9 mouse cellular contexts compared by ENCODE assay signal in genomic region chr9:120360397-120361177, GRCm38 (mm10). TPM values are rescaled to one million over a fixed set of nuclear protein-coding genes. Genes with fewer than 3 reads are reported as not detected.
A peak's percentile ranks its signal among the peaks of the same experiment; 100 is the strongest.
DNase-seq lines count a peak whose midpoint lies in the region; ATAC-seq lines count a peak whose summit lies in the region.
"Had no signal": no experiment of that assay in that cellular context is flagged by ENCODE, and none has a peak within 500 bp of the region (broad histone marks: within the 10 kb centered on the region; RNA-seq: fewer than 3 reads in every experiment).

No protein-coding gene starts in this region.

- no peaks in the 10 kb centered on the region for H3K9me3 ChIP-seq in midbrain, embryonic 14.5 days (ENCODE audit: control insufficient read depth, low read length)
- H3K9me3 ChIP-seq in midbrain, embryonic 10.5 days (replicated peaks), result no peaks in the 10 kb centered on the region
- no peaks in the 10 kb centered on the region for H3K9me3 ChIP-seq in embryonic facial prominence, embryonic 14.5 days (ENCODE audit: control insufficient read depth, low read length)
- no peaks in the 10 kb centered on the region for H3K9me3 ChIP-seq in heart, embryonic 14.5 days (ENCODE audit: control insufficient read depth, low read length)

- H3K4me2 ChIP-seq in midbrain, embryonic 14.5 days (ENCODE audit: low read length), result no peak overlapping the region
- H3K4me2 ChIP-seq in embryonic facial prominence, embryonic 14.5 days (ENCODE audit: low read depth, low read length), result no peak overlapping the region
- no peak overlapping the region for H3K4me2 ChIP-seq in heart, embryonic 14.5 days (ENCODE audit: low read length)

- WGBS in midbrain, embryonic 14.5 days, result 79% methylated on average over 14 of the region's 14 CpGs
- 83% methylated on average over 14 of the region's 14 CpGs for WGBS in midbrain, embryonic 10.5 days
- 40% methylated on average over 14 of the region's 14 CpGs for WGBS in embryonic facial prominence, embryonic 14.5 days
- 44% methylated on average over 14 of the region's 14 CpGs for WGBS in heart, embryonic 14.5 days

- H3K27me3 ChIP-seq in midbrain, embryonic 14.5 days (ENCODE audit: control insufficient read depth, insufficient read depth, low read length), result no peaks in the 10 kb centered on the region
- H3K27me3 ChIP-seq in midbrain, embryonic 10.5 days (ENCODE audit: low read depth, poor library complexity, severe bottlenecking), result no peaks in the 10 kb centered on the region
- no peaks in the 10 kb centered on the region for H3K27me3 ChIP-seq in embryonic facial prominence, embryonic 14.5 days (replicated peaks; ENCODE audit: control insufficient read depth, insufficient read depth, low read length)
- H3K27me3 ChIP-seq in heart, embryonic 14.5 days (ENCODE audit: control insufficient read depth, insufficient read depth, low read length), result no peaks in the 10 kb centered on the region

- no peaks in the 10 kb centered on the region for H3K4me1 ChIP-seq in midbrain, embryonic 14.5 days (ENCODE audit: control insufficient read depth, insufficient read depth, low read length)
- H3K4me1 ChIP-seq in midbrain, embryonic 10.5 days, result no peaks in the 10 kb centered on the region
- H3K4me1 ChIP-seq in embryonic facial prominence, embryonic 14.5 days (ENCODE audit: control insufficient read depth, insufficient read depth, low read length), result no peaks in the 10 kb centered on the region
- peaks cover 10 to 11% of the 10 kb centered on the region in 2 experiments for H3K4me1 ChIP-seq in heart, embryonic 14.5 days (ENCODE audit: control insufficient read depth in 2 of 2, insufficient read depth in 2 of 2, low read length in 2 of 2)

- peak; percentile 24 for DNase-seq in midbrain, embryonic 14.5 days
- DNase-seq in midbrain, embryonic 10.5 days (ENCODE audit: low spot score), result no peak
- peak; percentile 34 for DNase-seq in embryonic facial prominence, embryonic 14.5 days (ENCODE audit: low spot score)
- peak; percentile 56 to 68 for DNase-seq in kidney, postnatal 4 days
- DNase-seq in lung, postnatal 25 days (ENCODE audit: low spot score), result peak; percentile 86
- DNase-seq in right cerebral cortex, postnatal 4 days, result peak; percentile 51
- DNase-seq in spleen, postnatal 14 days (ENCODE audit: low spot score in 2 of 2), result no peak

- no peaks in the 10 kb centered on the region for H3K36me3 ChIP-seq in midbrain, embryonic 14.5 days (ENCODE audit: control insufficient read depth, insufficient read depth, low read length)
- H3K36me3 ChIP-seq in midbrain, embryonic 10.5 days, result no peaks in the 10 kb centered on the region
- no peaks in the 10 kb centered on the region for H3K36me3 ChIP-seq in embryonic facial prominence, embryonic 14.5 days (ENCODE audit: control insufficient read depth, insufficient read depth, low read length)
- H3K36me3 ChIP-seq in heart, embryonic 14.5 days (ENCODE audit: control insufficient read depth, insufficient read depth, low read length), result no peaks in the 10 kb centered on the region

- 0 out of 2 replicates have a peak overlapping the region, but pooled peaks have one; percentile 5 for H3K27ac ChIP-seq in midbrain, embryonic 14.5 days (replicated peaks; ENCODE audit: low read depth, low read length)
- H3K27ac ChIP-seq in midbrain, embryonic 10.5 days (replicated peaks), result no peak overlapping the region
- H3K27ac ChIP-seq in embryonic facial prominence, embryonic 14.5 days (replicated peaks; ENCODE audit: low read depth, low read length), result no peak overlapping the region; the same call in 1 of the 2 replicates
- peak overlapping the region; percentile 74 to 93 for H3K27ac ChIP-seq in heart, embryonic 14.5 days (replicated peaks in 1 of 2; ENCODE audit: control insufficient read depth in 1 of 2, insufficient read depth in 1 of 2, low read depth in 2 of 2, low read length in 2 of 2)

- H3K4me3 ChIP-seq in midbrain, embryonic 14.5 days (replicated peaks; ENCODE audit: low read depth, low read length), result no peak overlapping the region
- no peak overlapping the region for H3K4me3 ChIP-seq in midbrain, embryonic 10.5 days
- no peak overlapping the region for H3K4me3 ChIP-seq in embryonic facial prominence, embryonic 14.5 days (ENCODE audit: low read depth, low read length)
- no peak overlapping the region for H3K4me3 ChIP-seq in heart, embryonic 14.5 days (ENCODE audit: control insufficient read depth in 1 of 2, insufficient read depth in 1 of 2, low read depth in 1 of 2, low read length in 2 of 2)

- no peak overlapping the region for H3K9ac ChIP-seq in midbrain, embryonic 14.5 days (replicated peaks; ENCODE audit: low read length)
- no peak overlapping the region for H3K9ac ChIP-seq in embryonic facial prominence, embryonic 14.5 days (ENCODE audit: low read depth, low read length)
- no peak overlapping the region for H3K9ac ChIP-seq in heart, embryonic 14.5 days (ENCODE audit: low read length)

- no peak for ATAC-seq in midbrain, embryonic 14.5 days (ENCODE audit: low FRiP score, low TSS enrichment)
- ATAC-seq in embryonic facial prominence, embryonic 14.5 days (ENCODE audit: low read depth), result no peak
- ATAC-seq in heart, embryonic 14.5 days (ENCODE audit: insufficient number of reproducible peaks, insufficient read depth, low FRiP score, low read depth), result peak; percentile 57
- ATAC-seq: Patski had no signal

RNA-seq across cellular contexts. Expression of gene Myrip, which starts 59.3 kb away (rescaled TPM):
- polyA plus RNA-seq in midbrain, embryonic 14.5 days (2014; fragmentation: Nextera tagmentation; extraction: Ambion mirVana), result 3.8 and 5.4 TPM in 2 replicates
- 0.43 and 0.79 TPM in 2 replicates for polyA plus RNA-seq in midbrain, embryonic 10.5 days (2016; fragmentation: Nextera tagmentation; extraction: Ambion mirVana)
- 0.68 and 0.72 TPM in 2 replicates for polyA plus RNA-seq in embryonic facial prominence, embryonic 14.5 days (2014; fragmentation: Nextera tagmentation; extraction: Ambion mirVana)
- 0.39 and 0.46 TPM in 2 replicates for polyA plus RNA-seq in heart, embryonic 14.5 days (2014; fragmentation: Nextera tagmentation; extraction: Ambion mirVana)

Comparison
In these comparisons a context has a peak if more than half of its experiments do, and no peak if none do; other contexts are left out.
1. DNase-seq: peak in midbrain, embryonic 14.5 days (single experiment), embryonic facial prominence, embryonic 14.5 days (single experiment), kidney, postnatal 4 days (2 of 2), lung, postnatal 25 days (single experiment) and right cerebral cortex, postnatal 4 days (single experiment); none in midbrain, embryonic 10.5 days (single experiment) and spleen, postnatal 14 days (0 of 2).
2. H3K27ac ChIP-seq: peak in midbrain, embryonic 14.5 days (single experiment) and heart, embryonic 14.5 days (2 of 2); none in midbrain, embryonic 10.5 days (single experiment) and embryonic facial prominence, embryonic 14.5 days (single experiment).